Mouse (Mus musculus) small intestine, adult 2 months (tissue): ENCODE results near the gene Vsx2.

Source experiments
- CTCF ChIP-seq: fragments of 200-500 bp; IDR thresholded peaks from 2 replicates; pipeline ENCODE4 v1.5.1; 2012; ENCODE audit warnings: low read depth, mild to moderate bottlenecking, control low read depth, inconsistent platforms, low read length, moderate library complexity, mixed read lengths; ENCODE audit not compliant: insufficient replicate concordance, insufficient read length; ENCODE audit errors: extremely low read depth
- POLR2A ChIP-seq: fragments of 200-500 bp; IDR thresholded peaks from 2 replicates; pipeline ENCODE4 v1.6.1; 2012; ENCODE audit warnings: low read depth, mild to moderate bottlenecking, control low read depth, inconsistent platforms, low read length, moderate library complexity

DNA sequence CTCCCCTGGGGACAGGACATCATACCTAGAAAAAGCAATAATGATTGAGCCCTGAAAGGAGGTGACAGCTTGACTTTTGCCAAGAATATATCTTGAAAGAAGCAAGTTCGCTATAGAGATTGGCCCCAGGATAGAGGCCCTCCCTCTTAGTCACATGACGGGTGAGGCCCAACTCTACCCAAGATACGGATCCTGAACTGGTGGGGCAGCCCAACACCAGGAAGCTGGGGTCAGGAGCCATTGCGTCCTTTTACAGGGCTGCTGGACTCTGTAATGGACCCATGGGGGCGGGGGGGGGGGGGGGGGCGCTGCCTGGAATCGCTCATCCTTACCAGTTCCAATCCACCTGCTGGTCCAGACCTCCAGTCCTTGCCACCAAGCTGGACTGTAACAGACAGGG is 34.4 kb downstream of the Vsx2 start:
- TF ChIP-seq POLR2A (no peak), CTCF (no peak)
